Mouse (Mus musculus) embryonic facial prominence, embryonic 11.5 days (tissue): ENCODE measurements around the gene Agap2. TPM values are rescaled to one million over a fixed set of nuclear protein-coding genes. Genes with fewer than 3 reads are reported as not detected.

ENCODE experiments used
- ATAC-seq: fragments of 200-750 bp; cut with Nextera tagmentation; replicated peaks from 2 replicates; pipeline ENCODE4 v1.8.0; 2017; ENCODE audit warnings: low read depth; ENCODE audit not compliant: insufficient number of reproducible peaks, low FRiP score, low TSS enrichment
- DNase-seq: peaks from one replicate; pipeline ENCODE4 v3.0.0-alpha.2; 2015; ENCODE audit warnings: low spot score
- H3K27ac ChIP-seq: fragments of 300-500 bp; sonication (generic); replicated peaks from 2 replicates; pipeline ENCODE4 v1.5.1; 2014; ENCODE audit warnings: mild to moderate bottlenecking, low read depth, low read length, control low read depth
- H3K27me3 ChIP-seq: fragments of 300-500 bp; sonication (generic); 2 replicates; pipeline ENCODE4 v1.6.1; 2014; ENCODE audit warnings: mild to moderate bottlenecking, low read length, moderate library complexity, mixed read lengths; ENCODE audit not compliant: control insufficient read depth, insufficient read depth
- H3K36me3 ChIP-seq: fragments of 300-500 bp; sonication (generic); replicated peaks from 2 replicates; pipeline ENCODE4 v1.6.1; 2014; ENCODE audit warnings: low read depth, mild to moderate bottlenecking, low read length, moderate library complexity, mixed read lengths; ENCODE audit not compliant: control insufficient read depth, insufficient read depth
- H3K4me1 ChIP-seq: fragments of 300-500 bp; sonication (generic); 2 replicates; pipeline ENCODE4 v1.6.1; 2014; ENCODE audit warnings: low read length, mixed read lengths; ENCODE audit not compliant: control insufficient read depth, insufficient read depth
- H3K4me2 ChIP-seq: fragments of 300-500 bp; sonication (generic); 2 replicates; pipeline ENCODE4 v1.6.1; 2014; ENCODE audit warnings: low read depth, mild to moderate bottlenecking, control low read depth, low read length, moderate library complexity
- H3K4me3 ChIP-seq: fragments of 300-500 bp; sonication (generic); 2 replicates; pipeline ENCODE4 v1.5.1; 2014; ENCODE audit warnings: low read depth, low read length, control low read depth
- H3K9ac ChIP-seq: fragments of 300-500 bp; sonication (generic); replicated peaks from 2 replicates; pipeline ENCODE4 v1.6.1; 2014; ENCODE audit warnings: mild to moderate bottlenecking, control low read depth, low read length
- H3K9me3 ChIP-seq: fragments of 300-500 bp; sonication (generic); replicated peaks from 2 replicates; pipeline ENCODE4 v1.6.1; 2016; ENCODE audit warnings: mild to moderate bottlenecking, low read length, inconsistent platforms, mixed read lengths; ENCODE audit not compliant: control insufficient read depth
- WGBS: fragments of 180-500 bp; shearing (Covaris S2); extraction: QIAGEN DNeasy Blood & Tissue Kit; methylation state at CpG from one replicate; pipeline ENCODE4 v1.1.7; 2014; 5-methylcytosine and 5-hydroxymethylcytosine counted together
- polyA plus RNA-seq: library from polyadenylated mRNA; unstranded; fragments of >200 nt; fragmentation: Nextera tagmentation; extraction: Ambion mirVana; gene quantifications from 2 replicates; pipeline ENCODE4 v1.2.1, GENCODE M21; 2014

Gene Agap2
- polyA plus RNA-seq, 1 experiment from 2014 or later: 0.80 TPM

GRCm38 (mm10) chr10:127138328-127139141 is 63.5 kb downstream of the Agap2 start:
- no peaks in the 10 kb centered on the region for H3K9me3 ChIP-seq
- H3K36me3 ChIP-seq: no peaks in the 10 kb centered on the region
- DNase-seq (no peak), ATAC-seq (no peak)
- no peak overlapping the region for H3K9ac ChIP-seq
- H3K4me1 ChIP-seq: no peaks in the 10 kb centered on the region
- WGBS: 90% methylated on average over 18 of the region's 18 CpGs
- H3K4me3 ChIP-seq: no peak overlapping the region
- H3K4me2 ChIP-seq: no peak overlapping the region
- H3K27me3 ChIP-seq: no peaks in the 10 kb centered on the region
- no peak overlapping the region for H3K27ac ChIP-seq

- no peak overlapping the region for H3K4me3 ChIP-seq
- no peaks in the 10 kb centered on the region for H3K9me3 ChIP-seq
- H3K27ac ChIP-seq: no peak overlapping the region
- no peak for ATAC-seq
- 83% methylated on average over 11 of the region's 11 CpGs for WGBS
- no peaks in the 10 kb centered on the region for H3K36me3 ChIP-seq
- H3K9ac ChIP-seq: no peak overlapping the region
- no peaks in the 10 kb centered on the region for H3K27me3 ChIP-seq
- H3K4me2 ChIP-seq: no peak overlapping the region
- H3K4me1 ChIP-seq: no peaks in the 10 kb centered on the region
- DNase-seq: no peak
Measured at GRCm38 (mm10) chr10:127140971-127141370, 65.9 kb downstream of the Agap2 start.

DNA sequence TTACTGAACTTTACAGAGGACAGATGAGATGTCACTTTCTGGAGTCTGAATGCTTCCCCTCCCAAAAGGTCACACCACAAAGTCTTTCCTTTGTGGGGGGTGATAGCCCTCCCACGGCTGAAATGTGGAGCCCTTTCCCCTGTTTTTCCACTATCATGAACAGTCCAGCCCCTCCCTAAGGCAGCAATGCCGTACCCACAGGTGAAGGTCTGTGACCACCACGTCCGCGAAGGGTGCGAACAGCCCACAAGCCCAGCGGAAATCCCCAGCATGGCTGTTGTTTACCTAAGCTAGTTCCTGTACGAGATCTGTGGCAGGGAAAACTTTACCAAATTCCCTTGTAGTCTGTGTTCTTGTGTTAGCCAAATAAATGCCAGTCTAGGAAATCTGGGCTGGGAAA is 66.4 kb downstream of the Agap2 start:
- Histone ChIP-seq H3K4me3 (no peak overlapping the region), H3K4me2 (no peak overlapping the region), H3K36me3 (no peaks in the 10 kb centered on the region), H3K9ac (no peak overlapping the region), H3K4me1 (no peaks in the 10 kb centered on the region), H3K27me3 (no peaks in the 10 kb centered on the region), H3K9me3 (no peaks in the 10 kb centered on the region), H3K27ac (no peak overlapping the region)
- ATAC-seq (no peak), DNase-seq (no peak)
- WGBS: 66% methylated on average over 8 of the region's 8 CpGs

Other genes starting within 250 kb of the Agap2 start
- gene Atp23, start 173.9 kb upstream of the Agap2 start, polyA plus RNA-seq: 18.9 and 19.3 TPM in 2 replicates
- 64.8 and 67.9 TPM in 2 replicates for gene Ctdsp2, start 96.6 kb upstream of the Agap2 start, polyA plus RNA-seq
- 0.39 and 0.42 TPM in 2 replicates for gene Avil, start 74.6 kb upstream of the Agap2 start, polyA plus RNA-seq
- gene Tsfm, start 44.4 kb upstream of the Agap2 start, polyA plus RNA-seq: 88.0 and 88.5 TPM in 2 replicates
- gene Mettl1, start 33.9 kb upstream of the Agap2 start, polyA plus RNA-seq: 42.7 and 44.8 TPM in 2 replicates
- 0.07 and 0.29 TPM in 2 replicates for gene Eef1akmt3, start 33.8 kb upstream of the Agap2 start, polyA plus RNA-seq
- gene Cyp27b1, start 27.0 kb upstream of the Agap2 start, polyA plus RNA-seq: not detected in 2 replicates
- gene March9, start 15.1 kb upstream of the Agap2 start, polyA plus RNA-seq: 1.5 and 1.8 TPM in 2 replicates
- gene Cdk4, start 11.8 kb upstream of the Agap2 start, polyA plus RNA-seq: 3,117 and 3,128 TPM in 2 replicates
- gene Tspan31, start 5.0 kb upstream of the Agap2 start, polyA plus RNA-seq: 83.4 and 98.5 TPM in 2 replicates
- 29.5 and 29.9 TPM in 2 replicates for gene Os9, start 45.8 kb downstream of the Agap2 start, polyA plus RNA-seq
- 4.9 and 5.2 TPM in 2 replicates for gene B4galnt1, start 89.9 kb downstream of the Agap2 start, polyA plus RNA-seq
- 1.1 and 2.0 TPM in 2 replicates for gene Slc26a10, start 105.4 kb downstream of the Agap2 start, polyA plus RNA-seq
- 32.7 and 38.4 TPM in 2 replicates for gene Arhgef25, start 114.8 kb downstream of the Agap2 start, polyA plus RNA-seq
- gene Dtx3, start 120.4 kb downstream of the Agap2 start, polyA plus RNA-seq: 93.8 and 108 TPM in 2 replicates
- gene Pip4k2c, start 136.3 kb downstream of the Agap2 start, polyA plus RNA-seq: 14.7 and 17.8 TPM in 2 replicates
- gene Kif5a, start 188.1 kb downstream of the Agap2 start, polyA plus RNA-seq: 10.4 and 12.2 TPM in 2 replicates
- 162 and 180 TPM in 2 replicates for gene Dctn2, start 191.1 kb downstream of the Agap2 start, polyA plus RNA-seq
- 9.8 and 11.6 TPM in 2 replicates for gene Mbd6, start 213.7 kb downstream of the Agap2 start, polyA plus RNA-seq
- 174 and 179 TPM in 2 replicates for gene Mars, start 236.5 kb downstream of the Agap2 start, polyA plus RNA-seq
- gene Arhgap9, start 246.7 kb downstream of the Agap2 start, polyA plus RNA-seq: 1.8 and 2.7 TPM in 2 replicates